Mouse (Mus musculus): ENCODE results near the gene Cc2d1a. TPM values are rescaled to one million over a fixed set of nuclear protein-coding genes. Genes with fewer than 3 reads are reported as not detected.
A peak's percentile ranks its signal among the peaks of the same experiment; 100 is the strongest.

Cc2d1a gene
- polyA plus RNA-seq (2012; rRNA removed) = 25.9 and 27.7 TPM in 2 replicates

GRCm38 (mm10) chr8:84147769-84148530, at the start of gene Cc2d1a, which contains the start of gene 4930432K21Rik:
Gene Cc2d1a, minus strand, starts transcription at chr8:84147936.
Gene 4930432K21Rik, plus strand, starts transcription at chr8:84148025.
- WGBS = 14% methylated on average over 49 of the region's 49 CpGs
- Histone ChIP-seq H3K4me3 (replicated peaks; ENCODE audit: extremely low read depth, low read depth, low read length) (peak within 1 kb of the TSS; percentile 92), H3K4me1 (ENCODE audit: control insufficient read depth, insufficient read depth, low read length) (peaks cover 6% of the 10 kb centered on the region)
- peak; percentile 92 for DNase-seq
- TF ChIP-seq POLR2A (IDR thresholded peaks at IDR 0.05; ENCODE audit: borderline replicate concordance, extremely low read depth, low read depth, low read length) = peak; percentile 75; the same call in 1 of the 2 replicates
- no peak for TF ChIP-seq CTCF (IDR thresholded peaks at IDR 0.05; ENCODE audit: insufficient read depth, low read length)

GRCm38 (mm10) chr8:84197141-84197921, 49.6 kb upstream of the Cc2d1a start:
- Histone ChIP-seq H3K4me1 (ENCODE audit: control insufficient read depth, insufficient read depth, low read length) (peaks cover 17% of the 10 kb centered on the region), H3K4me3 (replicated peaks; ENCODE audit: extremely low read depth, low read depth, low read length) (peak overlapping the region; percentile 55)
- DNase-seq = peak; percentile 90
- TF ChIP-seq CTCF (IDR thresholded peaks at IDR 0.05; ENCODE audit: insufficient read depth, low read length) (no peak), POLR2A (IDR thresholded peaks at IDR 0.05; ENCODE audit: borderline replicate concordance, extremely low read depth, low read depth, low read length) (peak; percentile 76; the same call in 1 of the 2 replicates)
- 3% methylated on average over 43 of the region's 43 CpGs for WGBS

- WGBS = 72% methylated on average over 3 of the region's 3 CpGs
- Histone ChIP-seq H3K4me1 (ENCODE audit: control insufficient read depth, insufficient read depth, low read length) (peaks cover 19% of the 10 kb centered on the region), H3K4me3 (replicated peaks; ENCODE audit: extremely low read depth, low read depth, low read length) (no peak overlapping the region)
- no peak for TF ChIP-seq CTCF (IDR thresholded peaks at IDR 0.05; ENCODE audit: insufficient read depth, low read length)
- TF ChIP-seq POLR2A (IDR thresholded peaks at IDR 0.05; ENCODE audit: borderline replicate concordance, extremely low read depth, low read depth, low read length) = no peak
- no peak for DNase-seq
These were observed 46.5 kb upstream of the Cc2d1a start for GRCm38 (mm10) chr8:84194224-84194743.

GRCm38 (mm10) chr8:84193566-84193965, 45.8 kb upstream of the Cc2d1a start:
- peak; percentile 38; the same call in 1 of the 2 replicates for TF ChIP-seq CTCF (IDR thresholded peaks at IDR 0.05; ENCODE audit: insufficient read depth, low read length)
- TF ChIP-seq POLR2A (IDR thresholded peaks at IDR 0.05; ENCODE audit: borderline replicate concordance, extremely low read depth, low read depth, low read length) = no peak
- H3K4me3 ChIP-seq (replicated peaks; ENCODE audit: extremely low read depth, low read depth, low read length) = no peak overlapping the region
- no peak for DNase-seq
- peaks cover 15% of the 10 kb centered on the region for H3K4me1 ChIP-seq (ENCODE audit: control insufficient read depth, insufficient read depth, low read length)
- 85% methylated on average over 5 of the region's 5 CpGs for WGBS

- no peak for DNase-seq
- WGBS = 70% methylated on average over 4 of the region's 4 CpGs
- Histone ChIP-seq H3K4me1 (ENCODE audit: control insufficient read depth, insufficient read depth, low read length) (peaks cover 14% of the 10 kb centered on the region), H3K4me3 (replicated peaks; ENCODE audit: extremely low read depth, low read depth, low read length) (no peak overlapping the region)
- TF ChIP-seq POLR2A (IDR thresholded peaks at IDR 0.05; ENCODE audit: borderline replicate concordance, extremely low read depth, low read depth, low read length) (no peak), CTCF (IDR thresholded peaks at IDR 0.05; ENCODE audit: insufficient read depth, low read length) (no peak)
These were observed 45.4 kb upstream of the Cc2d1a start for GRCm38 (mm10) chr8:84193161-84193560.

- H3K4me3 ChIP-seq (replicated peaks; ENCODE audit: extremely low read depth, low read depth, low read length) = peak overlapping the region; percentile 67
- no peak for TF ChIP-seq CTCF (IDR thresholded peaks at IDR 0.05; ENCODE audit: insufficient read depth, low read length)
- no peak for TF ChIP-seq POLR2A (IDR thresholded peaks at IDR 0.05; ENCODE audit: borderline replicate concordance, extremely low read depth, low read depth, low read length)
- peaks cover 10% of the 10 kb centered on the region for H3K4me1 ChIP-seq (ENCODE audit: control insufficient read depth, insufficient read depth, low read length)
- WGBS = 2% methylated on average over 33 of the region's 33 CpGs
- peak; percentile 89 for DNase-seq
These were observed 44.8 kb upstream of the Cc2d1a start for GRCm38 (mm10) chr8:84192555-84192954.

- Histone ChIP-seq H3K4me3 (replicated peaks; ENCODE audit: extremely low read depth, low read depth, low read length) (peak overlapping the region; percentile 40), H3K4me1 (ENCODE audit: control insufficient read depth, insufficient read depth, low read length) (peaks cover 13% of the 10 kb centered on the region)
- TF ChIP-seq CTCF (IDR thresholded peaks at IDR 0.05; ENCODE audit: insufficient read depth, low read length) (no peak), POLR2A (IDR thresholded peaks at IDR 0.05; ENCODE audit: borderline replicate concordance, extremely low read depth, low read depth, low read length) (peak; percentile 68; the same call in 1 of the 2 replicates)
- WGBS = 9% methylated on average over 13 of the region's 13 CpGs
- peak; percentile 85 for DNase-seq
These were observed 44.3 kb upstream of the Cc2d1a start for GRCm38 (mm10) chr8:84192023-84192422.

GRCm38 (mm10) chr8:84190191-84190867, 42.6 kb upstream of the Cc2d1a start:
- TF ChIP-seq CTCF (IDR thresholded peaks at IDR 0.05; ENCODE audit: insufficient read depth, low read length) (no peak), POLR2A (IDR thresholded peaks at IDR 0.05; ENCODE audit: borderline replicate concordance, extremely low read depth, low read depth, low read length) (no peak)
- no peak overlapping the region for H3K4me3 ChIP-seq (replicated peaks; ENCODE audit: extremely low read depth, low read depth, low read length)
- peaks cover 14% of the 10 kb centered on the region for H3K4me1 ChIP-seq (ENCODE audit: control insufficient read depth, insufficient read depth, low read length)
- no peak for DNase-seq
- WGBS = 92% methylated on average over 7 of the region's 7 CpGs

GRCm38 (mm10) chr8:84189603-84190002, 41.9 kb upstream of the Cc2d1a start:
- TF ChIP-seq CTCF (IDR thresholded peaks at IDR 0.05; ENCODE audit: insufficient read depth, low read length) (no peak), POLR2A (IDR thresholded peaks at IDR 0.05; ENCODE audit: borderline replicate concordance, extremely low read depth, low read depth, low read length) (peak; percentile 74; the same call in 1 of the 2 replicates)
- 28% methylated on average over 4 of the region's 4 CpGs for WGBS
- DNase-seq = no peak
- Histone ChIP-seq H3K4me3 (replicated peaks; ENCODE audit: extremely low read depth, low read depth, low read length) (no peak overlapping the region), H3K4me1 (ENCODE audit: control insufficient read depth, insufficient read depth, low read length) (peaks cover 14% of the 10 kb centered on the region)

Measured in lung, adult 2 months (tissue).